12 mouse cellular contexts compared by ENCODE assay signal in genomic region chr8:124242913-124243312, GRCm38 (mm10).
"Had no signal": no experiment of that assay in that cellular context is flagged by ENCODE, and none has a peak within 500 bp of the region (broad histone marks: within the 10 kb centered on the region; RNA-seq: fewer than 3 reads in every experiment).

No protein-coding gene starts in this region.

- H3K4me2 ChIP-seq: lung, embryonic 14.5 days; midbrain, embryonic 11.5 days had no signal

- H3K27ac ChIP-seq: hindbrain, postnatal 0 days; kidney, postnatal 0 days; left cerebral cortex, adult 2 months; liver, embryonic 14.5 days; stomach, postnatal 0 days had no signal

- H3K9ac ChIP-seq: liver, embryonic 14.5 days; liver, postnatal 0 days; lung, embryonic 14.5 days had no signal

- ATAC-seq: hindbrain, postnatal 0 days had no signal

- DNase-seq: layer of hippocampus, postnatal 36 days; liver, postnatal 0 days; midbrain, embryonic 14.5 days; thymus, postnatal 14 days; thymus, postnatal 4 days had no signal

- H3K4me3 ChIP-seq: left cerebral cortex, adult 2 months had no signal
